Mouse (Mus musculus) spleen, postnatal 36 days (tissue): Measurements from ENCODE around the gene Adam15.

ENCODE experiments used
- DNase-seq, 2 experiments: peaks; one replicate each; pipeline ENCODE4 v3.0.0; 2022; ENCODE audit warnings: low spot score in 2 of 2, mixed read lengths in 1 of 2

The Adam15 gene

DNA sequence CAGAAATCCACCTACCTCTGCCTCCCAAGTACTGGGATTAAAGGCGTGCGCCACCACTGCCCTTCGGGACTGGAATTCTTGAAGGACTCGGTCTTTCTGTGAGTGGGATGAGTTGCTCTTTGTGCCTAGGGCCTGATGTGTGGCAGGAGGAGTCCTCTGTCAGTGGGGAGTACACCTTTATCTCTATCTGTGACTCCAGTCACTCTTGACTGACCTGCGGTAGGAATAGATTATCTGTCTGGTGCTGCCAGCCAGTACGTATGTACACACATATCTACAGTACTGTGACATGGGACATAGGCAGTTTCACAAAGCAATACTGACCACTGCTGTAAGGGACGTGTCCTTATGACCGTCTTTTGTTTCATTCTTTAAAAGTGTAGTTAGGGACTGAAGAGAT is 23.9 kb downstream of the Adam15 start:
- no peak for DNase-seq

DNA sequence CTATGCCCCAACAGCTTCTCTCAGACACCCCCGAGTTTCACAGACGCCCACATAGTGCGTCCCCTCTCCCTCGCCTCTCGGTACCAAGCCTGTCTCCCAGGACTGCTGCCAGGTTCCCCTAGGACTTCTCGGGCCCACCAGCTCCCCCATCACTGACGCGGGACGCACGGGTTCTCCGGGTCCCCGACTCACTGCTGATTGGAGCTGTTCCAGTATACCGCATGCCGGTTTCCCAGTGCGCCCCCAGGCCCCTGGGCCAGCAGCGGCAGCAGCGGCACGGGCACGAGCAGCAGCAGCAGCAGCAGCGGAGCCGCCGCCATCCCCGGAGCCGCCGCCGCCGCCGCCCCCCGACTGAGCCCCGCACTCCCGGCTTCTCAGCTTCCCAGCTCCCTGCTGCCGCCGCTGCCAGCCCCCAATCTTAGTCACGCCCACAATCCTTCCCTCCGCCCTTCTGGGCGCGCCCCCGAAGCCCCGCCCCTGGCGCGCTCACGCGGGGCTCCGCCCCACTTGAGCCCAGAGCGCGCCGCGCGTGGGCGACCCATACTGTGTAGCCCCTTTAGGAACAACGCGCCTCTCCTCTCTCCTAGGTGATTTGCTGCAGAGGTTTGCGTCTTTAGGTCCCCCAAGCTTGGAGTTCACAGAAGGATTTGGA is 27.2 kb downstream of the Adam15 start, which contains the start of gene Efna3:
Gene Efna3, minus strand, starts transcription at position 452 of the 652 bp plus-strand sequence.
- peak; percentile 25 to 33 for DNase-seq

DNA sequence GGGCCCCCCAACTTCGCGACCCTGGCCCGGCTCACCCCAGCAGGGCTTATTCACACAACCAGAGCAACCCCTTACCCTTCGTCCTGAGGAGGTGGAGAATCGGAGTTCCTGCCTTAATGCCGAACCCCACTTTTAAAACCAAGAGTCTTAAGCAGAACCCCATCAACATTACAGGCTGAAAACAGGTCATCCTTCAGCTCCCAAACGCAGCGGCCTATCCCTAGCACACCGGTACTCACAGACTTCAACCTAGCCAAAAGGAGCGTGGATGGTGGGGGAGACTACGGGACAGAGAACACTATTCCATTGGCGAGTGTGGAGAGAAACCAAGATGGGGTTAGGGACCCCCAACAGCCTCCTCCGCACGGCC is 27.7 kb downstream of the Adam15 start:
- no peak for DNase-seq

DNA sequence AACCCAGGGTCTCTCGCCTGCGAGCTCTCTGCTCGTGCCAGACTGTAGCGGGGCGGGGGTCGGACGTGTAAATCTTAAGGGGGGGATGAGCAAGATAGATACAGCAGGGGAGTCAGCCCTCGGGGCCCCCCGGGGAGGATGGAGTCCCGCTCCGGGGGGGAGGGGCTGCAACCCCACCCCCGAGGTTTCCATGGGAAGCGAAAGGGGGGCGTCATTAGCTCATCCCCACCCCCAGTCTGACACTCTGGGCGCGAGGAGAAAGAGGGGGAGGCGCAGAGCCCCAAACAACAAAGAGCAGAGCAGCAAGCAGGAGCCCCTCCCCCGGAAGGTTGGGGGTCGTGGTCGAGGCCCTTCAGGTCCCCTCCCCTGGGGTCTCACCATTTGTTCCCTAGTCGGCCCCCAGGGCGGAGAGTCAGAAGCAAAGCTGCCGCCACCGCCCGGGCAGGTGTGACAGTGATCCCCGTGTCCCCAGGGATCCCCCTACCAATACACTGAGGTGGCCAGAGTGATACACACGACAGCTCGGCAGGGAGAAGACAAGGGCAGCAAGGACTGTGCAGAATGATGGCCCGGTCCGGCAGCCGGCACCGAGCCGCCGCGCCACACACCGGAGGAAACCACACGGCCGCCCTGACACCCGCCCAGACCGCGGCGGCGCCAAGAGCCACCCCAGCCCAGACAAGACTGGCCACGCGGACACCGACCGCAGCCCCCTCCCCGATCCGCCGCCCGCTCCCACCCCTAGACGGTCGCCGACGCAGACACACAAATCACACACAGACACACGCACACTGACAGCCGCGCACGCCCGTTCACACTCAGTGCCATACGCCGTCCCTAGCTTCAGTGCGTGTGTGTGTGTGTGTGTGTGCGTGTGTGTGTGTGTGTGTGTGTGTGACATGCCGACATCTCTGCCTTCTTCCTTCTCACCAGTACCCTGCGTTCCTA is 28.3 kb downstream of the Adam15 start:
- DNase-seq, result no peak

DNA sequence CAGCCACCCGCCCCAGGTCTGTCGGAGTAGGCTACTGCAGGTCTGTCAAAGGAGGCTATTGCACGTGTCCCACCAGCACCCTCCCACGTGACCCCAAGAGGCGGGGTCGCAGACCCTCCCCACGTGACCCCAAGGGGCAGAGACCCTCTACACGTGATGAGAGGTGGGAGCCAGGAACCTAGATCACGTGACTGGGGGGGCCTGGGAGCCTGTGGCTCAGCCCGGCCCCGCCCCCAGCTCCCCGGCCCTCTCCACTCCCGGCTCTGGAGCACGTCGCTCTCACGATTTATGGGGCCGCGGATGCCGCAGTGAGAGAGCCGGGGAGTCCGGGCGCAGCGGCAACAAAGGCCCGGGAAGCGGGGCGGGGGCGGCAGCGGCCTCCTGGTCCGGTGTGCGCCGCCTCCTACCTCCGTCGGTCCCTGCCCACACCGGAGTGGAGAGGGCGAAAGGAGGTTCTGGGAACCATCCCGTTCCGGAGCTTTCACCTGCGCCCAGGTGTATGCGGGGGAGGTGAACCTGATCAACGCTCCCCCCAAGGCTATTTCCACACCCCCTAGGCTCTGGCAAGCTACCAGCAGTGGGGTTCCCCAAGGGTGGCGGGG is 29.1 kb downstream of the Adam15 start:
- DNase-seq, result no peak

DNA sequence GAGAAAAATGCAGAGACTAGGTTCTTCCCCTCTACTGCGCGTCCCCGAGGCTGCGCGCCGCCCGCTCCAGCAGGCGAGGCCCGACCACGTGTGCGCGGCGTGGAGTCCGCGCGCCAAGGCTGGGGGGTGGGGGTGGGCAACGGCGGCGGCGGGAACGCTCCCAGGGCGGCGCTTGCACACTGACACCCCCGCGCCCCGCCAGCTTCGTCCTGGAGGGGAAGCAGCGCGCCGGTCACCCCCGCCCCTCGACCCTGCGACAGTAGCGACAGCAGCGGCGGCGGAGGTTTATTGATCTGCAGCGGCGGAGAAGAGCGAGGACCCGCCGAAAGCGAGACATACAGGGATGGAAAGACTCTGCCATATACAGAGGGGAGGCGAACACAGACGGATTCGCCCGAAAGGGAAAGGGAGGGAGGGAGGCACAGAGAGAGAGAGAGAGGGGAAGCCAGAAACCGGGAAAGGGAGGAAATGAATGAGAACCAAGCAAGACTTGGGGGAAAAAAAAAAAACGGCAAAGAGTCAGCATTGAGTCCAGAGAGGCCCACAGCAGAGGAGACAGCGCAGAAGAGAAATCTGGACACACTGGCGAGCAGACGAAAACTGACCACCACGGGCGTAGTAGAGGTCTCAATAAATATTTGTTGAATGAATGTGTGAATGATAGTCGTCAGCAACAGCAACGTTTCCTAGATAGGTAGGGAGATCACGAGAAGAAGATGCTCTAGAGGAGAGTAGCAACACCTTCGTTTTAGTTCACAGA is 30.0 kb downstream of the Adam15 start:
- DNase-seq, result no peak

DNA sequence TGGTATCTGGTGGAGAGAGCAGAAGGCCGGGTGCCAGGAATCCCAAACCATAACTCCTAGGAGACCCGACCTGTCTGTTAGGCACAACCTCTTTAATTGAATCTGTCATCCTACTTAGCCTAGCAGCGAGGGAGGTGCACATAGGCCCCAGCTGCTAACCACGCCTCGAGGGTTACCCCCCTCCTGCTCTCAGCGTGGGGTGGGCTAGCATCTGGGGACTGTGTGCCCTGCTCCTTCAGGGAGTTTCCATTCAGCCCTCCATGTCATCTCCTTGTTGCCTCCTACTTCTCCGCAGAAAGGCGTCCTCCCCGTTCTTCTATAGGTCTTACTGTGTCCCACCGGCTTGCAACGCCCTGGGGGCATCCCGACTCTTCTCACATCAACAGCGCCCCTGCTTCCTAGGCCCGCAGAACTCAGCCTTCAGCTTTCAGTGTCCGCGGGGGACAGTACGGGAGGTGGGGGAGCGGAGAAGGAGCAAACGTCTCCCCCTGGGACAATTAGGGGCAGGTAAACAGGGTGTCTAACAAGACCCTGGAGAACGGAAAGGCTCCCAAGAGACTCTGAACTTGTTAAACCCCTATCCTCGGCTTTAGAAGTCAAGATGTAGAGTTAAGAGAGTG is 30.7 kb downstream of the Adam15 start:
- DNase-seq, result no peak

DNA sequence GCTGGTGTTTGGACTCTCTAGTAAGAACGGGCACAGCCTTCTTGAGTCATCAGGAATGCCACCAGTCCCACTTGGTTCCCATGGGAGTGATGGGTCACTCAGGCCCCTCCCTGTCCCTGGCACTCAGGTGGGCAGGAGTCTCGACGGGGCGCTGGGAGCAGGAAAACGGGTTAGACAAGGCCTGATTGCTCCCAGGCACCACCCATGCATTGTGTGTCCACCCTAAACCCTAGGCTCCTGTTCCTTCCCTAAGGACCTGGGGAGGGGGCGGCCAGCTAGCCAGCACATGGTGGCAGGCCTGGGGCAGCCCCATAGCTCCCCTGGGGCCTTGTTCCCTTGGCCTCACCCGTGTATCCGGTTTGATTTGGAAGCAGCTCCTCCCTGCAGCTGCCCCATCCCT is 31.5 kb downstream of the Adam15 start:
- no peak for DNase-seq

DNA sequence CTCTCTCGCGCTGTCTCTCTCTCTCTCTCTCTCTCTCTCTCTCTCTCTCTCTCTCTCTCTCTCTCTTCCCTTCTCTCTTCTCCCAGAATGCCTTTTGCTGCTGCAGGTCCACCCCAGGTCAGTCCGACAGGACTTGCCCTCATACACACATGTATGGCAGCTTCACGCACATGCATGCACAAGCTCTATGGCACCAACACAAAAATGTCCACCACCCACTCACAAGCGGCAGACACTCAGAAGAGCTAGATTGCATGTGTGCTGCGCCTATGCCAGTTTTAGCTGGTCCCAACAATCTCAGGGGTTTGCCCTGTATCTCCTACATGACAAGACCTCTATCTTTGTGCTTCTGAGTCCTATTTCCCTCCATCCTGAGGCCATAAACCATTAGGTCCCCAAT is 32.5 kb downstream of the Adam15 start:
- DNase-seq, result no peak

DNA sequence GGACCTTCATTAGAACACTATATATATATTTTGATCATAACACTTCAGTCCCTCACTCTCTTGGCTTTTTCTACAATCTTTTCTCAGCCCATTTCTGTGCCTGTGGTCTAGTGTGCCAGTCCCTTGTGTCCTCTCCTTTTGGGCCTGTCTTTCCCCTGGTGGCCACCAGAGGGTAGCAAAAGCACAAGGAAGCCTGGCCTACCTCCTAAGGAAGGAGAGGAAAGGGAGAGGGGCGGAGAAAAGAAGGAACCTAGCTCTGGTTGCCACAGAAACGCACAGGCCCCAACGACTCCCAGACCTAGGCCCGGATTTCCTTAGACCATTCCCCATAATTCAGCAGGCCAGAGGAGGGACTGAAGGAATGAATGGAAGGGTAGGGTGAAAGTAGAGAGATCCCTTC is 33.0 kb downstream of the Adam15 start:
- DNase-seq, result peak; percentile 63 to 72

DNA sequence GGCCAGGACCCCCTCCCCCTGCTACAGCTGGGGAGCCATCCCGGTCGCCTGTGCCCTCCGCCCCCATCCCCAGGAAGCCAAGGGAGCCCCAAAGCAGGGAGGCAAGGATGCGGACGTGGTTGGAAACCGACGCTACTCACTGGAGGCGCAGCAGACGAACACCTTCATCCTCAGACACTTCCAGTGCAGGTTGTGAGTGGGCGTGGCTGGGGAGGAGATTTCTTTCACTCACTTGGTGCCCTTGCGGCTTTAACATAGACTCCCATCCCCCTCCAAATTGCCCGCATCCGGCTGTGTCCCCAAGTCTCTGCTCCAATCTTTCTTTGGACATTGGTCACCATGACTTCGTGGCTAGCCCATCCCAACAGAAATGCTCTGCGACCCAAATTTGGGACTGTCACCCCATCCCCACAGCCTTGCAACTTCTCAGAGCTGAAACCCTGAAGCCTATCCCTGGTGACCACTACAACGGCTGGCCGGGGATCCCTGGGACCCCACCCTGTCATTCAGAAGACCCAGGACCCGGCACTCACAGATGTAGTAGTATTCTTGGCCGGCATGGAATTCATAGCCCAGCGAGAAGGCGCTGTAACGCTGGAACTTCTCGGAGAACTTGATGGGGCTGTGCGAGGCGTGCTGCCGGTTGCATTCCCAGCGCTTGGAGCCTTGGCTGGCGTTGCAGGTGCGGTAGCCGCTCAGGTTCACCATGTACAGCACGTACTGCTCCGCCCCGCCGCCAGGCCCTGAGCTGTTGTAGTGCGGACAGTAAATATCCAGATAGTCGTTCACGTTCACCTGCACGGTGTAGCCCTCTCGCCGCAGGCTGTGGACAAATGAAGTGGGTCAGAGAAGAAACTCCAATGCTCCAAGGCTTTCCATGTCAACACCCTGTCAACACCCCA is 33.6 kb downstream of the Adam15 start:
- no peak for DNase-seq

DNA sequence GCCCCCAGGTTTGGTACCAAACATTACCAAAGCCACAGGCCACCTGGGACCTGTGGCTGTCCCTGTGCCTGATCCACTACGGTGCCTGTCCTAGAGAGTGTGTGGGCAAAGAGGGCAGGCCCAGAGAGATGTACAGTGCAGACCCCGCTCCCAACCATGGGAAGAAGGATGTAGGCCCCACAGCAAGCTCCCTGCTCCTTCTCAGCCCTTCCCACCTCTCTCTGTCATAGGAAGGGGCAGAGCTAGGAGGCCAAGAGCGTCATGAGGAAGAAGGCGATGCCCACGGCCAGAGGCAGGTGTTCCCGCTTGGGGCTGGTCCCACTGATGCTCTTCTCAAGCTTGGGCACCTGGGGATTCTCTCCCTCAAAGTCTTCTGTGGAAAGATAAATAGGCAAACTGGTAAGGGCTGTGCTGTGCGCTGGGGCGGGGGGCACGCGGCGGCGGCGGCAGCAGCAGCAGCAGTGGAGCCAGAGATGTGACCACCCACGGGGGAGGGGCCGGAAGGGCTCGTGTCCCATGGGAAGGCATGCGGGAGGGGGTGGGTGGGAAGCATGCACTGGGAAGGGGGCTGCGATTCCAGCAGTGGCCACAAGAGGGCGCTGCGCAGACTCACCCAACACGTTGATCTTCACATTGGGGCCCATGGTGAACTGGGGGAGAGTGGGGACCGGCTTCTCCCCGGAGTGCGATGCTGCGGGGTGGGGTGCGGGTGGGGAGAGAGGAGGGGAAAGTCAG is 34.4 kb downstream of the Adam15 start:
- peak in 1 of 2 experiments; percentile 32 for DNase-seq

DNA sequence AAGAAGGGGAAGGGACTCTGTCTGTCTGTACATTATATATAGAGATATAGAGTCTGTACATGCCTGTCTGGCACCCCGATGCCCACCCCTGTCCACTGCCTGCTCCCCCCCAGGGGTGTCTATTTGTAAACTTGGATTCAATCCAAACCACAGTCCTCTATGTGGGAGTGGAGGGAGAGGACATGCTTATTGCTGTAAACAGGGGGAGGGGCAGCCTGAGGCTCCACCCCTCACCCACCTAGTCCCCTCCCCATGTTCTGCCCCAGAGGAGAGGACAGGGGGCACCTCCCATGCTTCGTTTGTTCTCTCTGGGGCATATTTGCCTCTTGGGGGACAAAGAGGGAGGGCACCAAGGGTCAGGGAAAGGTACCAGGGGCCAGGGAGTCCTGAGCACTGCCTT is 35.0 kb downstream of the Adam15 start:
- no peak for DNase-seq

DNA sequence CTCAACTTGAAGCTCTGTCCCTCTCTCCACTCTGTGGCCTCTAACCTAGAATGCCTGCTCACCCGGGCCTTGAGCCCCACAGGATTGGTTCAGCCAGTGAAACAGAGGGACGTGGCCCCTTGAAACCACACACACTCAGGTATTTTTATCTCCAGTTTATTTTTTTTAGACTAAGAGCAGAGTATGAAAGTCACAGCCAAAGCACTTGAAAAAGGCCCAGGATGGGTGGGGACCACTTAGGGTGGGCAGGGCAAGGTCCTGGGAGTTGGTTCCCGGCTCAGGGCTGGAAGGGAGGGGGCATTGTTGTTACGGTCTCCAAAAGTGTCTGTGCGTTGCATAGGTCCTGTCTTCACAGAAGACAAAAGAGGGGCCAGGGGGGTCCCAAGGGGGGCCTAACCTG is 35.5 kb downstream of the Adam15 start:
- DNase-seq, result no peak

DNA sequence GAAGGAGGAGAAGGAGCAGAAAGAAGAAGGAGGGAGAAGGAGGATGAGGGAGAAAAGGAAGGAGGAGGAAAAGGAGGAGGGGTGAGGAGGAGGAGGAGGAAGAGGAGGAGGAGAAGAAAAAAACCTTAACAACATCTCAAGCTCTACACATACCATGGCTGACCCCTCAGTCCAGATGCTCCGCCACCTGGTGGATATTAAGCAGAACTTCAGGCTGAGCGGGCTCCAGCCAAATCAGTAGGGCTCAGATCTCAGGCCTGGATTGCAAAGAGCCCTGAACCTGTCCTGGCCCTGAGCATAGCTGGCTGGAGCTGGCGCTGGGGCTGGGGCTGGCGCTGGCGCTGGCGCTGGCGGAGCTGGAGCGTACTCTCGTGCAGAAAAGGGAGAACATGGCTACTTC is 41.7 kb downstream of the Adam15 start:
- DNase-seq, result peak; percentile 57 to 59

DNA sequence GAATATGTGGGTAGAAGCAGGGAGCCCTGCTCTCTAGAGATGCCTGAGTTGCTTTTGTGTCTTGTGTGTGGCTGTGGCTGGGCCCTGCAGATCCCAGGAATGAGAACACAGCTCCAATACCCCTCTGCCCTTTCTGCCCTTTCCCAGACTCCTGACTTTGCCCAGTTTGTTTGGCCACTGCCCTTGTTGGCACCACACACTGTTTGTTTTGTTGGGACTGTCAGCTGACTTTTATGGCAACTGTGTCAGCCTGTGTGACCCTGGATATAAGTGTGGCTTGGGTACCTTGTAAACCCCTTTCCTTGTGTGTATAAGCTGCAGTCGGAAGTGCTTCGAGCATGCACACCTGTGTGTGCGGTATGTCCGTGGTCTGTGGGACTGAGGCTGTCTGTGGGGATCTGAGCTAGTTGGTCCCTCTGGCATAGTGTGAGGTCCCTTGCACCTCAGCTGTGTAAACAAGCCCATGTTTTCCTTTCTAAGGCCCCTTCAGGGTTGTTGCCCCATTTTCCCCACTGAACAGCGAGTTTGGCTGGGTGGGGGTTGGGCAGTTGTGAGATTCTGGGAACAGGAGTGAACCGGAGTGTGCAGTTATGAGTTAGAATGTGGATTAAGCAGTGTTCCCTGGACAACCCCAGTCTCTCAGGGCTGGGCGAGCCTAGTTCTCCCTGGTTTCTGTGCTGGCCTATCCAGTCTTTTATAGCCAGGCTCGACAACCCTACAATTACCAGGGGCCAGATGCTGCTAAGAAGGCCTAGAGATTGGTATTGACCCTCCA is 44.1 kb downstream of the Adam15 start:
- no peak for DNase-seq

DNA sequence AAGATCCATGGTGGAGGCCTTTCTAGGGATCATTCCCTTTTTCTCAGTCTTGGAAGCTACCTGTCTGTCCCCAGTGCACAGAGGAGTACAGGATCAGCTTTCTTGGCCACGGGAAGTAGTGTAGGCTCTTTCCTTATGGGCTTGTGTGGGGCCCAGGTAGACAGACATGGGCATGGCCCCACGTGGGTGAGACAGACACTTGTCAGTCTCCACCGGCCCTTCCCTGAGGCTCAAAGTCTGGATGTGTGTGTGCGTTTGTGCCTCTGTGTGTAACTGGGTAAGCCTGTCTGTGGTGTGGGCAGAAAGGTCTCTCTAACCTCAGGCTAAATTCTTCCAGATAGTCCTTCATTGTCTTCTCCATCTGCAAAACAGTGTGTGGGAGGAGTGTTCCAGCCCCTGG is 44.7 kb downstream of the Adam15 start:
- no peak for DNase-seq

DNA sequence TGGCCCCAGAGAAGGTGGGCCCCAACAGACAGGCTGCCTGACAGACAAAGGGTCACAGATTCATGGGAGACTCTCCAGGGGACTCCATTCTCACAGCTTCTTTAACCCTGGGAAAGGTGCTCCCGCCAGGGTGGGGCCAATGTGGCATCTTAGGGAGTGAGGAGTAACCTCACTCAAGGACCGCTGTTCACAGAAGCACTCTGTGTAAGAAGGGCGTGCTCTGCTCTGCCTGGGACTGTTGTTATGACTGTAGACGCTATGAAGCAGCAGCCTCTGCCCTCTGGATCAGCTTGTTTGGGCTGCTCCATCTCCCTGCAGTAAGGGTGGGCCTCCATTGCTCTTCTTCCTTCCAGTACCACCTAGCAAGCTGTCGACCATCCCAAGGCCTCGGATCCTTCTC is 45.4 kb downstream of the Adam15 start:
- no peak for DNase-seq

DNA sequence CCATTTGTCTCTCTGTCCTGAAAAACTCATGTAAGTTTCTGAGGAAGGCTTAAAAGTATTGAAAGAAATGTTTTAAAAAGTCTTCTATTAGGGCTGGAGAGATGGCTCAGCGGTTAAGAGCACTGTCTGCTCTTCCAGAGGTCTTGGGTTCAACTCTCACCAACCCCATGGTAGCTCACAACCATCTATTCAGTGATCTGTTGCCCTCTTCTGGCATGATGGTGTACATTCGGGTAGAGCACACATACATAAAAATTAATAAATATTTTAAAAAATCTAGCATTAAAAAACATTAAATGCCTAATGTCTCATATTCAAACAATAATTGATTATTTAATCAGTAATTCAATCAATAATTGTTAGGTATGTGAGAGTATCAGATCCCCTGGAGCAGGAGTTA is 49.3 kb downstream of the Adam15 start:
- no peak for DNase-seq
